Mouse (Mus musculus): ENCODE results near the gene Pdpr. TPM values are rescaled to one million over a fixed set of nuclear protein-coding genes. Genes with fewer than 3 reads are reported as not detected.
A peak's percentile ranks its signal among the peaks of the same experiment; 100 is the strongest.

The Pdpr gene
- 9.5 and 10.5 TPM in 2 replicates for polyA plus RNA-seq (2015; fragmentation: Nextera tagmentation; extraction: Ambion mirVana)

DNA sequence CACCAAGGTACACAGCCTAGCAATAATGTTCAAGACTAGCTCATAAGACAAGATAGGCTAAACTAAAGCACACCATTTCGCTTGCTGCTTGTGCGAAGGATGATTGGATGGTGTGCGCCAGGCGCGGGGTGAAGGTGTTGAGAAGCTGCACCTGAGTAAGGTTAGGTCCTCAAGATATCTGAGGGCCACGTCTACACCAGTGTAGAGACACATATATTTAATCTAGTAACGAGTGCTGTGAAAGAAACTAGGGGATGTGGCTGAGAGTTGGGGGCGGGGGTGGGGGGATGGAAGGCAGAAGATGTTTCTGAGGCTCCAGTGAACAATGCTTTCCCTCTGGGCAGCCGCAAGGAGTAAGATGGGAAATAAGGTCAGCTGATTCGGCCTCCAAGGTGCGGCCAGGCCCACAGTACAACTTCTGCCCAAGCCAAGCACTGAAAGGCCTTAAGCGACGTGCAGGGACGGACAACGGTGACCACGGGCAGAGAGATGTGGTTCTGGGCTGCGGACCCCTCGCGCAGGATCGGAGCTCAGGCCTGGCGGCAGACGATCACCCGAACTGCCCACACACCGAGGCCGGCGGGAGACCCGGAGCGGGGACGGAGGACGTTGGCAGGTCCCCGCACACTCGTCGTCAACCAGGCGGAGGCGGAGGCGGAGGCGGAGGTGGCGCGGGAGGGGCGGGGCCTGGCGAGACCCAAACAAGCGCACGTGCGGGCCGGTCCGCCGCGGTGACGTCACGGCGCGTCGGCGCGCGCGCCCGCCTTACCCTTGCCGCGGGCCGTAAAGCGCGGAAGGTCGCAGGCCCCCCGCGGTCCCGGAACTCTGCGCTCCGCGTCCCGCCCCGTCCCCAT, at the start of gene Pdpr:
Pdpr (plus strand) TSS at position 766 of the 854 bp plus-strand sequence.
- peak; percentile 94 for ATAC-seq
- Histone ChIP-seq H3K9me3 (ENCODE audit: control insufficient read depth, low read length) (no peaks in the 10 kb centered on the region), H3K4me1 (ENCODE audit: control insufficient read depth, insufficient read depth, low read depth, low read length) (peaks cover 8% of the 10 kb centered on the region), H3K36me3 (ENCODE audit: control insufficient read depth, insufficient read depth, low read length) (no peaks in the 10 kb centered on the region), H3K4me3 (ENCODE audit: low read length) (peak within 1 kb of the TSS; percentile 65), H3K4me2 (ENCODE audit: low read length) (peak within 1 kb of the TSS; percentile 76), H3K27me3 (replicated peaks; ENCODE audit: control insufficient read depth, insufficient read depth, low read length) (no peaks in the 10 kb centered on the region), H3K9ac (ENCODE audit: low read depth, low read length) (peak within 1 kb of the TSS; percentile 74), H3K27ac (ENCODE audit: low read depth, low read length) (peak within 1 kb of the TSS; percentile 69; the same call in 1 of the 2 replicates)
- 7% methylated on average over 39 of the region's 72 CpGs for WGBS

DNA sequence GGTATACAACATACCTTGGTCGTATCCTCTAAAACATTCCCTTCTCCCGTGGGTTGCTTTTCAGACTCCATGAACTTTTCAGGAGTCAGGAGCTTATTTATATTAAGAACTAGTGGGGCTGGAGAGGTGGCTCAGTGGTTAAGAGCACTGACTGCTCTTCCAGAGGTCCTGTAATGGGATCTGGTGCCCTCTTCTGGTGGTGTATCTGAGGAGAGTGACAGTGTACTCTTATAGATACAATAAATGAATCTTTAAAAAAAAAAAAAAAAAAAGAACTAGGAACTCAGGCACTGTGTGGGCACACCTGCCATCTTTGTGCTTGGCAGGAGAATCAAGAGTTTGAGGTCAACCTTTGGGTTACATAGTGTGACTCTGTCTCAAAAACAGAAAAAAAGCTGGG, 45.7 kb upstream of the Pdpr start:
- Histone ChIP-seq H3K9me3 (ENCODE audit: control insufficient read depth, low read length) (no peaks in the 10 kb centered on the region), H3K4me1 (ENCODE audit: control insufficient read depth, insufficient read depth, low read depth, low read length) (no peaks in the 10 kb centered on the region), H3K36me3 (ENCODE audit: control insufficient read depth, insufficient read depth, low read length) (peaks cover 87% of the 10 kb centered on the region), H3K27me3 (replicated peaks; ENCODE audit: control insufficient read depth, insufficient read depth, low read length) (no peaks in the 10 kb centered on the region), H3K27ac (ENCODE audit: low read depth, low read length) (no peak overlapping the region), H3K4me2 (ENCODE audit: low read length) (no peak overlapping the region), H3K9ac (ENCODE audit: low read depth, low read length) (no peak overlapping the region), H3K4me3 (ENCODE audit: low read length) (no peak overlapping the region)
- no peak for ATAC-seq
- WGBS, result 97% methylated on average over 2 of the region's 2 CpGs

DNA sequence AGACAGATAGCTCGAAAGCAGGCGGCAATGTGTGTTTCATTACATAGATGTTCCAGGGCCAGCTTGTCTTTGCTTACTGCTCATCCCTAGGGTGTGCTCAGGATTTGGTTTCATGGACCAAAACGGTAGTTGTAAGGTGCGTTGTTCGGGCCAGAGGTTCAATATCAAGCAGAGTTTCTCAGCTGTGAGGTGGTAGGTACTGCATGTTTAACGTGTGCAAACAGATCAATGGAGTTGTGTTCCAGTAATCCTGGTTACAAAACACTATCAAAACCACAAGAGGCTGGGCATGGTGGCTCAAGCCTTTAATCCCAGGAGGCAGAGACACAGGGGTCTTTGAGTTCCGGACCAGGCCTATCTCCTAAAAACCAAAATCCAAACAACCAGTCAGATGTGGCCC, 45.3 kb upstream of the Pdpr start:
- Histone ChIP-seq H3K4me3 (ENCODE audit: low read length) (no peak overlapping the region), H3K36me3 (ENCODE audit: control insufficient read depth, insufficient read depth, low read length) (peaks cover 90% of the 10 kb centered on the region), H3K27me3 (replicated peaks; ENCODE audit: control insufficient read depth, insufficient read depth, low read length) (no peaks in the 10 kb centered on the region), H3K4me1 (ENCODE audit: control insufficient read depth, insufficient read depth, low read depth, low read length) (no peaks in the 10 kb centered on the region), H3K9me3 (ENCODE audit: control insufficient read depth, low read length) (no peaks in the 10 kb centered on the region), H3K27ac (ENCODE audit: low read depth, low read length) (no peak overlapping the region), H3K9ac (ENCODE audit: low read depth, low read length) (no peak overlapping the region), H3K4me2 (ENCODE audit: low read length) (no peak overlapping the region)
- no peak for ATAC-seq
- WGBS, result 97% methylated on average over 7 of the region's 7 CpGs

DNA sequence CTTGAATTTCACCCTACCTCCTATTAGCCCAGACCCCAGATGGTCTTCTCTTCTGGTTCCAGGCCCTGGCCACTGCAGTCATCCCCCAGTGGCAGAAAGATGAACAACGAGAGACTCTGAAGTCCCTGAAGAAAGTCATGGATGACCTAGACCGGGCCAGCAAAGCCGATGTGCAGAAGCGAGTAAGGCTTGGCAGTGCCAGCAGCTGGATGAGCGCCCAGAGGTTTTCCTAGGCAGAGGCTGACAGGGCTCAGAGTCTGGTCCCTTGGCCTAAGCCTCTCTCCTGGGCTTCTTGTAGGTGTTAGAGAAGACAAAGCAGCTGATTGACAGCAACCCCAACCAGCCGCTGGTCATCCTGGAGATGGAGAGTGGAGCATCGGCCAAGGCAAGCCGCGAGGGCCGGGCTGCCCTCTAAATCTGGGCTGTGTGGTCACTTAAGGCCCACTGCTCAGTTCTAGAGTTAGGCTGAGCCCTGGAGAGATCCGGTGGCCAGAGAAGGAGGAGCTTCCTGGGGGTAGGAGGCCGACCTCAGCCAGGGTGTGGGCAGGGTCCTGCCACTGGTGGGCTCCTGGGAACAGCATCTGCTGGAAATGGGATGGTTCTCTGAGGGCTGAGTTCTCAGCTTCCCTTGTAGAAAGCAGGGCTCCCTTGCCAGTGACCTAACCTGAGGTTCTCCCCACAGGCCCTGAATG, 40.5 kb upstream of the Pdpr start:
- Histone ChIP-seq H3K4me1 (ENCODE audit: control insufficient read depth, insufficient read depth, low read depth, low read length) (peaks cover 12% of the 10 kb centered on the region), H3K9ac (ENCODE audit: low read depth, low read length) (no peak overlapping the region), H3K9me3 (ENCODE audit: control insufficient read depth, low read length) (no peaks in the 10 kb centered on the region), H3K27me3 (replicated peaks; ENCODE audit: control insufficient read depth, insufficient read depth, low read length) (no peaks in the 10 kb centered on the region), H3K36me3 (ENCODE audit: control insufficient read depth, insufficient read depth, low read length) (peaks cover 60% of the 10 kb centered on the region), H3K4me3 (ENCODE audit: low read length) (no peak overlapping the region), H3K4me2 (ENCODE audit: low read length) (no peak overlapping the region), H3K27ac (ENCODE audit: low read depth, low read length) (no peak overlapping the region)
- ATAC-seq, result no peak
- WGBS, result 96% methylated on average over 12 of the region's 12 CpGs

DNA sequence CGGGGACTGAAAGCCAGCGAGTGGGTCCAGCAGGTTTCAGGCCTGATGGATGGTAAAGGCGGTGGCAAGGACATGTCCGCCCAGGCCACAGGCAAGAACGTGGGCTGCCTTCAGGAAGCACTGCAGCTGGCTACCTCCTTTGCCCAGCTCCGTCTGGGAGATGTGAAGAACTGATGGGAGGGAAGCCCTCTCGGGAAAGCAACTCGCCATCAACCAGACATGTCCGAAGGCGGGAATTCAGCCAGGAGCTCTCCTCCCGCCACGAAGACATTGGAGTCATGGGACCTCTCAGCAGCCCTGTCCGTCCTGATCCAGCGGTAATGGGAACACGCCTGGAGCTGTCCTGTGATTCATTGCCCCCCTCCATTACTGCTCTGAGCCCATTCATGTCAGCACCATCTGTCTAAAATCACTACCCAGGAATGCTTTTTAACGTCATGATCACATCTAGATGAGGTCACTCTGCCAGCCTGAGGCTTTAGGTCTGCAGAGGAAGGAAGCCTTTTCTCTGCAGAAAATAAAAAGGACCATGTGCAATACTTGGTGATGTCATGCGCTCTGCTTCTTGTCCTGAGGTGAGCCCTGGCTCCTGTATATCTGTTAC, 39.3 kb upstream of the Pdpr start:
- H3K27ac ChIP-seq (ENCODE audit: low read depth, low read length), result no peak overlapping the region
- no peak overlapping the region; the same call in 1 of the 2 replicates for H3K9ac ChIP-seq (ENCODE audit: low read depth, low read length)
- no peaks in the 10 kb centered on the region for H3K9me3 ChIP-seq (ENCODE audit: control insufficient read depth, low read length)
- H3K4me3 ChIP-seq (ENCODE audit: low read length), result no peak overlapping the region
- 90% methylated on average over 16 of the region's 17 CpGs for WGBS
- no peaks in the 10 kb centered on the region for H3K27me3 ChIP-seq (replicated peaks; ENCODE audit: control insufficient read depth, insufficient read depth, low read length)
- H3K36me3 ChIP-seq (ENCODE audit: control insufficient read depth, insufficient read depth, low read length), result peaks cover 49% of the 10 kb centered on the region
- ATAC-seq, result no peak
- no peak overlapping the region for H3K4me2 ChIP-seq (ENCODE audit: low read length)
- peaks cover 12% of the 10 kb centered on the region for H3K4me1 ChIP-seq (ENCODE audit: control insufficient read depth, insufficient read depth, low read depth, low read length)

DNA sequence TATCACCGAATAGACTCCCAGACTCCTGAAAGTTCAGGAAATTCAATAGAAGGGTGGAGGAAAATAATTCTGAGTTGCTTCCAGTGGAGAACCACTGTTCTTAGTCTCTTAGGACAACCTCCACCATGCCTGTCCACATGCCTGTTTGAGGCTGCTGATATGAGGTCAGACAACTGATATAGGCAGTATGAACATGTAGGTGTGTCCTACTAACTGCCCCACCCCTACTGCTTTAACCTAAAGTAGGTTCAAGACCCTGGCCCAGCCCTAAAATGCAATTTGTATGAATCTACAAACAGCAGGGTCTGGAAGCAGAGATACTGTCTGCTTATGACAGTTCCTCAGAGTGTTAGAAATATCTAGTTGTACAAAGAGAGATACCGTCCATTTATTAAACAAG, 38.8 kb upstream of the Pdpr start:
- Histone ChIP-seq H3K9ac (ENCODE audit: low read depth, low read length) (no peak overlapping the region), H3K9me3 (ENCODE audit: control insufficient read depth, low read length) (no peaks in the 10 kb centered on the region), H3K36me3 (ENCODE audit: control insufficient read depth, insufficient read depth, low read length) (peaks cover 44% of the 10 kb centered on the region), H3K4me2 (ENCODE audit: low read length) (no peak overlapping the region), H3K4me3 (ENCODE audit: low read length) (no peak overlapping the region), H3K27me3 (replicated peaks; ENCODE audit: control insufficient read depth, insufficient read depth, low read length) (no peaks in the 10 kb centered on the region), H3K27ac (ENCODE audit: low read depth, low read length) (no peak overlapping the region), H3K4me1 (ENCODE audit: control insufficient read depth, insufficient read depth, low read depth, low read length) (peaks cover 13% of the 10 kb centered on the region)
- WGBS, result 65% methylated on average over 2 of the region's 2 CpGs
- ATAC-seq, result peak; percentile 31

DNA sequence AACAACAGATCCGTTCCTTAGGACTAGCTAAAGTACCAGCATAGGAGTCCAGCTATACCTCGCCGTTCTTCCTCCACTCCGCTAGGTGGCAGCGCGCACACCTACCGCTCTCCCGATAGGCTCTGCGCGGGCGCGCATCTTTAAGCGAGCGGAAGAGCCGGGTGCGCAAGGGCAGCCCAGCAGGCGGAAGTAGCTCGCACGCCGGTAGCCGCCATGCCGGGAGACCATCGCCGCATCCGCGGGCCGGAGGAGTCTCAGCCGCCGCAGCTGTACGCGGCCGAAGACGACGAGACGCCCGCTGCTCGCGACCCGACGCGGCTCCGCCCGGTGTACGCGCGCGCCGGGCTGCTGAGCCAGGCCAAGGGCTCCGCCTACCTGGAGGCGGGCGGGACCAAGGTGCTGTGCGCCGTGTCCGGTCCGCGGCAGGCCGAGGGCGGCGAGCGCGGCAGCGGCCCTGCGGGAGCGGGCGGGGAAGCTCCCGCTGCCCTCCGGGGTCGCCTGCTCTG, 38.2 kb upstream of the Pdpr start, which contains the start of gene Exosc6:
Exosc6 (plus strand) TSS at position 182 of the 506 bp plus-strand sequence.
- H3K9ac ChIP-seq (ENCODE audit: low read depth, low read length), result peak within 1 kb of the TSS; percentile 70
- under 1% methylated on average over 65 of the region's 68 CpGs for WGBS
- H3K9me3 ChIP-seq (ENCODE audit: control insufficient read depth, low read length), result no peaks in the 10 kb centered on the region
- peak within 1 kb of the TSS; percentile 98 for H3K4me3 ChIP-seq (ENCODE audit: low read length)
- no peaks in the 10 kb centered on the region for H3K27me3 ChIP-seq (replicated peaks; ENCODE audit: control insufficient read depth, insufficient read depth, low read length)
- H3K27ac ChIP-seq (ENCODE audit: low read depth, low read length), result peak within 1 kb of the TSS; percentile 84
- peaks cover 19% of the 10 kb centered on the region for H3K4me1 ChIP-seq (ENCODE audit: control insufficient read depth, insufficient read depth, low read depth, low read length)
- peaks cover 41% of the 10 kb centered on the region for H3K36me3 ChIP-seq (ENCODE audit: control insufficient read depth, insufficient read depth, low read length)
- ATAC-seq, result peak; percentile 97
- H3K4me2 ChIP-seq (ENCODE audit: low read length), result peak within 1 kb of the TSS; percentile 85

DNA sequence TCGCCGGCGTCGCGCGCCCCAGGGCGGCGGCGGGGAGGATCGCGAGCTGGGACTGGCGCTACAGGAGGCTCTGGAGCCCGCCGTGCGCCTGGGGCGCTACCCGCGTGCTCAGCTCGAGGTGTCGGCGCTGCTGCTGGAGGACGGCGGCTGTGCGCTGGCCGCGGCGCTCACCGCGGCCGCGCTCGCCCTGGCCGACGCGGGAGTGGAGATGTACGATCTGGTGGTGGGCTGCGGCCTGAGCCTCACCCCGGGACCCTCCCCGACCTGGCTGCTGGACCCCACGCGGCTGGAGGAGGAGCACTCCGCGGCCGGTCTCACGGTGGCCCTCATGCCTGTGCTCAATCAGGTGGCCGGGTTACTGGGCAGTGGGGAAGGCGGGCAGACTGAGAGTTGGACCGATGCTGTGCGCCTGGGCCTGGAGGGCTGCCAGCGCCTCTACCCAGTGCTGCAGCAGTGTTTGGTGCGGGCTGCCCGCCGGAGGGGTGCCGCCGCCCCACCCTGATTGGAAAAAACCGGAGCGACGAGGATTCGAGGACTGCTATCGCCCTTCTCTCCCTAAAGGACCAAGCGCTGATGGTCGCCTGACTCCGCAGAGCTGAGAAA, 37.6 kb upstream of the Pdpr start:
- H3K36me3 ChIP-seq (ENCODE audit: control insufficient read depth, insufficient read depth, low read length), result peaks cover 35% of the 10 kb centered on the region
- H3K27ac ChIP-seq (ENCODE audit: low read depth, low read length), result peak overlapping the region; percentile 84
- peak overlapping the region; percentile 70 for H3K9ac ChIP-seq (ENCODE audit: low read depth, low read length)
- no peaks in the 10 kb centered on the region for H3K9me3 ChIP-seq (ENCODE audit: control insufficient read depth, low read length)
- under 1% methylated on average over 37 of the region's 63 CpGs for WGBS
- peak overlapping the region; percentile 85 for H3K4me2 ChIP-seq (ENCODE audit: low read length)
- ATAC-seq, result 0 out of 2 replicates have a peak, but pooled peaks have one; percentile 16
- peak overlapping the region; percentile 98 for H3K4me3 ChIP-seq (ENCODE audit: low read length)
- H3K4me1 ChIP-seq (ENCODE audit: control insufficient read depth, insufficient read depth, low read depth, low read length), result peaks cover 21% of the 10 kb centered on the region
- H3K27me3 ChIP-seq (replicated peaks; ENCODE audit: control insufficient read depth, insufficient read depth, low read length), result no peaks in the 10 kb centered on the region
